Mouse (Mus musculus): ENCODE results near the gene Cdc5l. TPM values are rescaled to one million over a fixed set of nuclear protein-coding genes. Genes with fewer than 3 reads are reported as not detected.

The Cdc5l gene
- 85.7 TPM for polyA plus RNA-seq (2014; fragmentation: Illumina TruSeq; extraction: RNeasy Lipid Tissue Mini Kit (QIAGEN cat#74804))

GRCm38 (mm10) chr17:45433419-45434261 is at the start of gene Cdc5l:
Cdc5l (minus strand) TSS chr17:45433737.

GRCm38 (mm10) chr17:45474669-45475465 is 41.3 kb upstream of the Cdc5l start, which contains the start of gene Spats1:
Spats1 (minus strand) TSS chr17:45475415.

Other genes with a start within 250 kb of the Cdc5l start
- 0.51 TPM for gene Spats1, start 41.7 kb upstream of the Cdc5l start, polyA plus RNA-seq (2014; fragmentation: Illumina TruSeq; extraction: RNeasy Lipid Tissue Mini Kit (QIAGEN cat#74804))
- not detected for gene Aars2, start 73.1 kb upstream of the Cdc5l start, polyA plus RNA-seq (2014; fragmentation: Illumina TruSeq; extraction: RNeasy Lipid Tissue Mini Kit (QIAGEN cat#74804))
- gene Tcte1, start 89.7 kb upstream of the Cdc5l start, polyA plus RNA-seq (2014; fragmentation: Illumina TruSeq; extraction: RNeasy Lipid Tissue Mini Kit (QIAGEN cat#74804)), result 1.5 TPM
- 0.46 TPM for gene Tmem151b, start 115.9 kb upstream of the Cdc5l start, polyA plus RNA-seq (2014; fragmentation: Illumina TruSeq; extraction: RNeasy Lipid Tissue Mini Kit (QIAGEN cat#74804))
- 1.00 TPM for gene Nfkbie, start 122.0 kb upstream of the Cdc5l start, polyA plus RNA-seq (2014; fragmentation: Illumina TruSeq; extraction: RNeasy Lipid Tissue Mini Kit (QIAGEN cat#74804))
- 3.2 TPM for gene Slc35b2, start 130.1 kb upstream of the Cdc5l start, polyA plus RNA-seq (2014; fragmentation: Illumina TruSeq; extraction: RNeasy Lipid Tissue Mini Kit (QIAGEN cat#74804))
- gene Hsp90ab1, start 139.5 kb upstream of the Cdc5l start, polyA plus RNA-seq (2014; fragmentation: Illumina TruSeq; extraction: RNeasy Lipid Tissue Mini Kit (QIAGEN cat#74804)), result 3,146 TPM
- 9.0 TPM for gene Slc29a1, start 165.9 kb upstream of the Cdc5l start, polyA plus RNA-seq (2014; fragmentation: Illumina TruSeq; extraction: RNeasy Lipid Tissue Mini Kit (QIAGEN cat#74804))
- not detected for gene Mymx, start 168.4 kb upstream of the Cdc5l start, polyA plus RNA-seq (2014; fragmentation: Illumina TruSeq; extraction: RNeasy Lipid Tissue Mini Kit (QIAGEN cat#74804))
- 0.29 TPM for gene Capn11, start 225.6 kb upstream of the Cdc5l start, polyA plus RNA-seq (2014; fragmentation: Illumina TruSeq; extraction: RNeasy Lipid Tissue Mini Kit (QIAGEN cat#74804))